Mouse (Mus musculus) embryonic stem cell, embryonic (primary cell): ENCODE data around the gene Tlcd2.

ENCODE experiments used
- CTCF ChIA-PET, 4 experiments: fragments of 300-600 bp in 2 of 4; fragments of 350-600 bp in 2 of 4; sonication (Branson Sonifier 250); formaldehyde crosslinking; loops; one replicate each; lab custom pipeline; 2022; ENCODE audit warnings: inconsistent platforms in 2 of 4; lab: Charles Lee
- POLR2A ChIA-PET, 4 experiments: fragments of 300-600 bp in 2 of 4; fragments of 350-600 bp in 2 of 4; sonication (Branson Sonifier 250); formaldehyde crosslinking; loops; one replicate each; lab custom pipeline; 2022; ENCODE audit warnings: antibody characterized with exemption in 4 of 4, inconsistent platforms in 1 of 4; lab: Charles Lee

Gene Tlcd2

GRCm38 (mm10) chr11:75510627-75510993, 49.1 kb downstream of the Tlcd2 start:
- ChIA-PET CTCF (interaction anchor here (0.5 to 2.9 kb wide), 101 partner anchors 9 to 855 kb away, joined by 3 to 37 read pairs (median 5); partner anchors contain the start of genes Prpf8 (in 3 of the 4), Slc43a2 (in 3 of the 4), Tlcd2 (in 3 of the 4) and Hic1 (in 2 of the 4)), POLR2A (interaction anchor here (0.5 to 7.5 kb wide), 94 partner anchors 9 to 740 kb away, joined by 3 to 90 read pairs (median 6); partner anchors contain the start of genes Prpf8 (in 4 of the 4), Tlcd2 (in 4 of the 4), Pitpna (in 3 of the 4) and Slc43a2 (in 3 of the 4))

GRCm38 (mm10) chr11:75511213-75511612, 49.7 kb downstream of the Tlcd2 start:
- POLR2A ChIA-PET, result interaction anchor here (0.8 to 7.5 kb wide), 61 partner anchors 9 to 741 kb away, joined by 3 to 90 read pairs (median 7); partner anchors contain the start of genes Prpf8 (in 4 of the 4), Tlcd2 (in 4 of the 4), Pitpna (in 3 of the 4) and Slc43a2 (in 3 of the 4)
- CTCF ChIA-PET, result interaction anchor here (0.5 to 2.9 kb wide), 79 partner anchors 8 to 634 kb away, joined by 3 to 37 read pairs (median 6); partner anchors contain the start of genes Prpf8 (in 3 of the 4), Slc43a2 (in 3 of the 4), Tlcd2 (in 3 of the 4) and Hic1 (in 2 of the 4)

GRCm38 (mm10) chr11:75512301-75513018, 50.9 kb downstream of the Tlcd2 start:
- ChIA-PET POLR2A (interaction anchor here in 3 of 4 experiments (0.9 to 7.5 kb wide), 12 partner anchors 13 to 742 kb away, joined by 3 to 90 read pairs (median 6); partner anchors contain the start of genes Prpf8 (in 3 of the 3), Slc43a2 (in 2 of the 3), Tlcd2 (in 2 of the 3) and Mettl16 (in 1 of the 3)), CTCF (interaction anchor here in 3 of 4 experiments (0.5 to 2.8 kb wide), 6 partner anchors 14 to 292 kb away, joined by 3 to 25 read pairs (median 4); no protein-coding TSS in a partner anchor)

- ChIA-PET POLR2A (interaction anchor here in 3 of 4 experiments (0.6 to 7.5 kb wide), 15 partner anchors 14 to 220 kb away, joined by 3 to 79 read pairs (median 4); partner anchors contain the start of genes Prpf8 (in 3 of the 3), Slc43a2 (in 2 of the 3) and Tlcd2 (in 2 of the 3)), CTCF (interaction anchor here in 3 of 4 experiments (0.5 to 1.4 kb wide), 6 partner anchors 10 to 292 kb away, joined by 3 to 9 read pairs (median 5); partner anchors contain the start of gene Tlcd2 (in 1 of the 3))
These were observed 51.8 kb downstream of the Tlcd2 start, which contains the start of gene Scarf1 for GRCm38 (mm10) chr11:75513336-75513735. TSS of gene Scarf1 (plus strand) at chr11:75513540.

- CTCF ChIA-PET, result interaction anchor here in 2 of 4 experiments (0.6 to 1.6 kb wide), 2 partner anchors 44 to 59 kb away, joined by 3 to 4 read pairs; no protein-coding TSS in a partner anchor
- POLR2A ChIA-PET, result interaction anchor here in 2 of 4 experiments (0.8 to 7.5 kb wide), 3 partner anchors 16 to 142 kb away, joined by 3 to 47 read pairs (median 5); partner anchors contain the start of genes Prpf8 (in 1 of the 2) and Slc43a2 (in 1 of the 2)
These were observed 53.7 kb downstream of the Tlcd2 start for GRCm38 (mm10) chr11:75515186-75515585.

GRCm38 (mm10) chr11:75519834-75520633, 58.5 kb downstream of the Tlcd2 start:
- ChIA-PET CTCF (interaction anchor here (0.5 to 2.8 kb wide), 10 partner anchors 9 to 197 kb away, joined by 3 to 20 read pairs (median 10); partner anchors contain the start of genes Slc43a2 (in 3 of the 4) and Rilp (in 2 of the 4)), POLR2A (interaction anchor here in 3 of 4 experiments (0.6 to 2.6 kb wide), 16 partner anchors 9 to 347 kb away, joined by 3 to 25 read pairs (median 4); partner anchors contain the start of genes Rilp (in 2 of the 3), Slc43a2 (in 2 of the 3) and Pitpna (in 1 of the 3))
